Comparison of ENCODE assay signal across 17 mouse cellular contexts in the genomic region with DNA sequence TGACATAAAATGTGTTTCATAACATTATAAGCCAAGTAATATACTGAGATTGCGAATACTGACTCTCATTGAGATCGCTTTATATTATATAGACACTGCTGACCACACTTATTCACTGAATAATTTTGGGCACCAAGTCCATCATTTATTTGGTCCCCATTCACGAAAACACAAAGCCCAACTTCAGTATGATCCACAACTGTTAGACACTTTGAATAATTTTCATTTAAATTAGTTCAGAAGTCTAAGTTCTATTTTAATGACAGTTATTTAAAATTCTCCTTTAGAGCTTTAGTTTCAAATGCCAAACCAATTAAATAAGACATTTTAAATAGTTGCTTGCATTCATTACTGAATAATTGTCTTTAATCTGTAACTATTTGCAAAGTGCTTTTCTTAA.
"Had no signal": no experiment of that assay in that cellular context is flagged by ENCODE, and none has a peak within 500 bp of the region (broad histone marks: within the 10 kb centered on the region; RNA-seq: fewer than 3 reads in every experiment).

No protein-coding gene starts in this region.

- DNase-seq: lung, adult 2 months; lung, postnatal 14 days; lung, postnatal 36 days; right cerebral cortex, postnatal 14 days; thymus, adult 2 months; thymus, postnatal 25 days; thymus, postnatal 4 days had no signal

- H3K9ac ChIP-seq: lung, embryonic 15.5 days; midbrain, embryonic 13.5 days; midbrain, embryonic 15.5 days; neural tube, embryonic 12.5 days; stomach, embryonic 15.5 days had no signal

- H3K4me2 ChIP-seq: lung, embryonic 15.5 days; midbrain, embryonic 11.5 days; midbrain, embryonic 13.5 days; midbrain, embryonic 15.5 days; neural tube, embryonic 12.5 days; stomach, embryonic 15.5 days had no signal

- H3K27me3 ChIP-seq: lung, embryonic 15.5 days; megakaryocyte, embryonic 14.5 days; midbrain, embryonic 13.5 days; midbrain, embryonic 15.5 days; neural tube, embryonic 12.5 days; stomach, embryonic 15.5 days had no signal

- H3K4me3 ChIP-seq: lung, embryonic 15.5 days; megakaryocyte, embryonic 14.5 days; midbrain, embryonic 13.5 days; midbrain, embryonic 15.5 days; neural tube, embryonic 12.5 days; stomach, embryonic 15.5 days had no signal

- H3K9me3 ChIP-seq: lung, embryonic 15.5 days; megakaryocyte, embryonic 14.5 days; midbrain, embryonic 13.5 days; midbrain, embryonic 15.5 days; neural tube, embryonic 12.5 days; stomach, embryonic 15.5 days had no signal

- ATAC-seq: lung, postnatal 0 days; midbrain, embryonic 13.5 days had no signal

- H3K36me3 ChIP-seq: lung, embryonic 15.5 days; midbrain, embryonic 13.5 days; midbrain, embryonic 15.5 days; neural tube, embryonic 12.5 days; stomach, embryonic 15.5 days had no signal

- H3K27ac ChIP-seq: lung, embryonic 15.5 days; macrophage; midbrain, embryonic 15.5 days; neural tube, embryonic 12.5 days; stomach, embryonic 15.5 days; stomach, postnatal 0 days had no signal

- H3K4me1 ChIP-seq: lung, embryonic 15.5 days; megakaryocyte, embryonic 14.5 days; midbrain, embryonic 13.5 days; neural tube, embryonic 12.5 days; stomach, embryonic 15.5 days had no signal
